Mouse (Mus musculus): Measurements from ENCODE around the gene Cend1.

GRCm38 (mm10) chr7:141388487-141389109, 40.7 kb downstream of the Cend1 start:
- no peak for TF ChIP-seq EP300 (IDR thresholded peaks at IDR 0.05)
- no peak for TF ChIP-seq CTCF (IDR thresholded peaks at IDR 0.05)
